Mouse (Mus musculus) thymus, postnatal 4 days (tissue): Measurements from ENCODE around the gene Gm20458.
A peak's percentile ranks its signal among the peaks of the same experiment; 100 is the strongest.

Experiments used
- DNase-seq: peaks from one replicate; pipeline ENCODE4 v3.0.0; 2021

Gene Gm20458

DNA sequence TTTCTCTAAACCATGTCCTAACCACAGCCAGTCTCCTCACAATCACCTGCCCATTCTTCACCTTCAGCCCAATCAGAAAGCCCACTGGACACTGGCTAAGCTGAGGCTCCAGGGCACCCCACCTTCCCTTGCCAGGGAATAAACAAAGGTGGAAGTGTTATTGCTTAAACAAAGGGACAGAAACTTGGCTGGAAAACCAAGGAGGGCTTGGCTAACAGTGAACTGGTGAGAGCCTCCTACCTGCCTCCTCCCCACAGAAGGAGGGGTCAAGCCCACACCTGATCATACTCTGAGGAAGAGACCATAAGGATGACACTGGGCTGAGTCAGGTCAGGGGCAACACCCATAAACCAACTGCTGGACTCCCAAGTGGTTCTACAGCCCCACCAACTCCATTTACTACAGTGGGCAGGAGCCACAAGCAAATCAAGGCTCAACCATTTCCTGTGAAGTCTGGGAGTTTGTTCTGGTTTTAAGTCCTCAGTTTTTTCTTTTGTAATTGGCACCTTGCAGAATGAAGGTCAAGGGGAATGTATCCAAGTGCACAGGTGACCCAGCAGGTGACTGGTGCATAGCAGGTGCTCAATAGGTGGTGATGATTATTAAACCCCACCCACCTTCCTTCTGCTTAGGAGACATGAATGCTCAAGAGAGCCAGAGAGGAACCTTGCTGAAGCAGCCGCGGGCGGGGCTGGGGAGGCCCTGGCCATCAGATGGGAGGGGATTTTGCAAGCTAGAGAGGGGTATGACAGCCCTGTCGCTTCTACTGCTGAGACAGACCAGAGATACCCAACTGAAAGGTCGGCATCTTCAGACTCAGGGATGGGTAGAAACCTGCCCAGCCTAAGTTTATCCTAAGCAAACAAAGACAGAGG is 25.3 kb upstream of the Gm20458 start:
- DNase-seq = no peak

DNA sequence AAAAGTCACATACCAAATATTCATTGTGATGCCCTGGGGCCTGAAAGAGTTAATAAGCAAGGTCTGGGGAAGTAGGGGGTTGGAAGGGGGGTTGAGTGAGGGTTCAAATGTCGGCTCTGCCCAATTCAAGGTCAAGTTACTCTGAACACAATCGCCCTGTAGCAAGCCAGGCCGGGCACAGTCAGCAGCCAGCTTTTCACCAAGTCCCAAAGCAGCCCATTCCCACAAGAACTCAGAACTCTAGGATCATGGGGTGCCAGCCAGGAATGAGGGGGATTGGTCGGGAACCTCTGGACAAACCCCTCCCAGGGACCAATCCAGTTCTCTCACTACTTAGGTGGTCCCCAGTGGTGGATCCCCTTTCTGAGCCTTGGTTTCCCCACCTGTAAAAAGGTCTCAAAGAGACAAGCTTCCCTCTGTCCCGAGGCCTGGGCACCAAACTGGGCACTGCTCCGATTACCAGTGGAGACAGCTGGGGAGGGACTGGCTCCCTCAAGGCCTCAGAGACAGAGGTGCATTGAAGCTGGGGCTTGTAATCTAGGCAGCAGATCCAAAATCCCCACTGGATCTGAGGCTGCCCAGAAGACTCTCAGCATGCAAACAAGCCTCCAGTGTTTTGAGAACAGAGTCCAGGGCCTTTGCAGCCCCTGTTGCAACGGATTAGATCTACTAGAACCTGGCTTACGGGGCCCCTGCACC is 24.4 kb upstream of the Gm20458 start:
- DNase-seq = no peak

DNA sequence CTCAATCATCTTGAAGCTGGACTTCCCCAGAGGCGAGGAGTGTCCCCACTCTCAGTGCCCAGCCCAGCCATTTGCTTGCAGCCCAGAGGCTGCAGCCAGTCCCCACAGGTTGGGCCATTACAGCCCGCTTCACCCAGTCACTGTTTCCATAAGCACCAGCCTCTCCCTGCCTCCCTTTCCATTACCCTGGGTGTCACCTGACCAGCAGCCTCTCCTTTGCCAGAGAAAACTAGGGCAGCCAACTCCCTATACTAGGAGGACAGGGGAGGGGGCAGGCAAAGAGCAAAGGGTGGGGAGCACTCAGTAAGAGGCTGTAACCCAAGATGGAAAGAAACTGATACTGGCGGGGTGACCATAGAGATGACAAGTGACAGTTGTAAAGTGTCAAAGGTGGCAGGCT is 23.8 kb upstream of the Gm20458 start:
- DNase-seq = no peak

DNA sequence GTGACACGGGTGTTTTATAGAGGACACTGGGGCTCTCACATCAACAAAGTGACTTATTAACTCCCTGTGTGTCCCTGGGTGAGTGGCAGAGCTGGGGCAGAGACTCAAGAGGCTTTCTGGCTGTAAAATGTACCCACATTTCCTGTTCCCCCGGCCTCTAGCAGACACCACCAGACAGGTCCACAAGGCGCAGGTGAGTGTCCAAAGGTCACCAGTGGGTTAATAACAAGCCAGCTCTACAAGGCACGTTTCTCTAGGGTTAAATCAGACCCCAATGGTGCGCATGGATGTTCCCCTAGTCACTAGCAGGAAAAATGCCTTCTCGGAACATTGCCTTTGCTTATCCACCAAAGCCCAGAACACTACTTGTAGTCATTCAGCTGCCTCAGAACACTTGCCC is 23.1 kb upstream of the Gm20458 start:
- DNase-seq = no peak

DNA sequence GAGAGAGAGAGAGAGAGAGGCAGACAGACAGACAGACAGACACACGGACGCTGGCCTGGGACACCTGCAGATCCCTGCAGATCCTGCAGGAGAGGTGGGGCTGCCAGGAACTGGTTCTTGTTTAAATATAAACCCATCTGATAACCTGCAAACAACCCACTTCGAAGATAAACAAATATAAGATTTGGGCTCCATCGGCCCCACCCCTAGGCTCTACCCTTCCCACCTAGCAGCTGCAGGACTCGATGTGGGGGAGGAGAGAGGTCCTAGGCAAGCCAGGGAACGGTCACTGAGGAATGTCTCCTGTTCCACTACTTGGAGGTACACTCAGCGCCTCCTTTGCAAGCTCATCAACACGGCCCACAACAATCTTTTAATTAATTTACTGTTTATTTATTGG is 22.5 kb upstream of the Gm20458 start:
- no peak for DNase-seq

DNA sequence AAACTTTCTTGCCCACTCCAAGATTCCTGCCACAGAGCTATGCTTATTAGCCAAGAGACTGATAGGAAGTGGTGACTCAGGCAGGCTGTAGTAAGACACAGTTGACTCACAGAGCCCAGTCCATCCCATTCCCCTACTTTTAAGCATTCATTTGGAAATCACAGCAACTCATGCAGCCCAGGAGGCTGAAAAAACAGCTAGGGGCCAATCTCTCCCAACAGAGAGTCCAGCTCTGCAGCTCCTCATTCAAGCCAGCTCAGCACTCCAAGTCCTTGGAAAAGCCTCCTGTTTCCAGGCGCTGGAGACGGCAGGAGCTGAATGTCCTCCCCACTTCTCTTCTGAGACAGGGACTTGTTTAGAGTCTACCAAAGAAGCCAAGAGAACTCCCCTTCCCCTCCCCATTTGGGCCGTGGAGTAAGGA is 21.8 kb upstream of the Gm20458 start:
- DNase-seq = no peak

DNA sequence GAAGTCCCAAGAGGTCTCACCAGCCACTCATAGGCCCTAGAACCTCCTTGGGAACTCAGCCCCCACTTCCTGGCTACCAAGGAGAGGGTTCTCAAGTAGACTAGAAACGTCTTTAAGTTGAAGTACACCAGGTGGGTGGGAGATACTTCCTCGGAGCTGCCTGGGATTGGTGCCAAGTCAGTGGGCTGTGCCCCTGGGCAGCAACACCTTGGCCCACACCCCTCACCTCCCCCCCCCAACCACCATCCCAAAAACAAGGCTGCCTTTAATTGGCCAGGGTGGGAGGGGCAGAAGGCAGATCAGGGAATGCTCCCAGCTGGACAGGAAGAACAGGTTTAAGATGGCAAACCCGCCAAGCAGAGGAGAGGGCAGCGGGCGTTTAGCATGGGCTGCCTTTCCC is 20.5 kb upstream of the Gm20458 start:
- no peak for DNase-seq

DNA sequence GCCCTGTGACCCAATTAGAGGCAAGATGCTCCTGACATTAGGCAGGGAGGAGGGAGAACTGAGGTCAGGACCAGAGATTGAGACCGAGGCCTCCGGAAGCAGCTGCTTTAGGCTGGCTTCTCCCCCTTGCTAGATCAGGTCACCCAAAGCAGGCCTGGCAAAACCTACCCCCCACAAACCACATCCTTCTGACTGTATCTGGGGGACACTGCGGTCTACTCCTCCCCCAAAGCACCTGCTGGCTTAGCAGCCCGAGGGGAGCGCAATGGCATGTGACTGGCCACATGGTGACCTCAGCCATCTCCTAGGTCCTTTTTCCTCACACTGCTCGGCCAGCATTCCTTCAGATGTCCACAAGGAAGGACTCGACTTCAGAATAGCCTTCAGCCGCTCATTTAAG is 19.6 kb upstream of the Gm20458 start:
- DNase-seq = peak; percentile 50

DNA sequence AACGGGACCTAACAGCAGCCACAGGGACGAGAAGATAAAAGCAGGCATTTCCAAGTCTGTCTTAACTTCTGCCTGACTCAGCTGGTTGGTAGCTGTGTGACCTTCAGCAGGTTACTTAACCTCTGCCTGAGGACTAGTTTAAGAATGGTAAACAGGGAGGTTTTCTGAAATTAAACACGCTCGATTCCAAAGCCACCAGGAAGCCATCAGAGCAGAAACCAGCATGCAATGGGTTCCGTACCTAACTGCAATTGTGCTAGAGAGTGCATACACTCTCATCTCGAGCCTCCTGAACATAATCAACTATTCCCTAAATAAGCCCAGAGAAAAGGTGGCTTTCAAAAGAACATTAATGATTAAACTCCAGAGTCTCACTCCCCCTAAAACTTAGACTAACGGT is 19.0 kb upstream of the Gm20458 start:
- no peak for DNase-seq

DNA sequence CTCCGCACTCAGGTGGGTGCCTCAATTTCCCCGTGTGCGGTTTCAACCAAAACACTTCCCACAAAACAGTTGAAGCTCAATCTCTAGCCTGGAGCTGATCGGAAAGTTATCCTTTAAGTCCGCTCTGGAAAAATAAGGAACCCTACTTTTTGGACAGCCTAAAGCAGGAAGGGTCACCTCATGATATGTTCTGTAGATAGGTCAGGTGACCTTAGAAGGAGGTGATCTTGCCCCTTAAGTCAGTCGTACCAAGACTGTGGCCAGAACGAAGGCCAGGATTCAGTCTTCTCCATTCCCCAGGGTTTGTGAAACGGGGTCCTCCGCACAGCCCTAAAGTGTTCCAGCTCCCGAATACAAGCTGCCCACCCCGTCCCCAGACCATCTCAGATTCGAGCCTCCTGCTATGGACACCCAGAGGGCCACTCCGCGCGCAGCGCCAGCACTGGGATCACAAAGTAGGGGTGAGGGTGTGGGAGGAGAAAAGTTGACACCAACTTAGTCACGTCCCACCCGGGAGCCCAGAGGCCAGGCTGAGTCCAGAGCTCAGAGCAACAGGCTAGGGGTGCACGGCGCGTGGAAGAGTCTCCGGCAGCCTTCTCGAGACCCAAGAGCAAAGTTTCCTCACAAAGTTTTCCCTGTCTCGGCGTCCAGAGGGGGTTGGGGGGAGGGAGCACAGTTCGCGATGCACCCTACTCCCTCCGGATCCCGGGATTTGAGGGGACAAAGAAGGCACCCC is 18.3 kb upstream of the Gm20458 start:
- DNase-seq = peak; percentile 25

DNA sequence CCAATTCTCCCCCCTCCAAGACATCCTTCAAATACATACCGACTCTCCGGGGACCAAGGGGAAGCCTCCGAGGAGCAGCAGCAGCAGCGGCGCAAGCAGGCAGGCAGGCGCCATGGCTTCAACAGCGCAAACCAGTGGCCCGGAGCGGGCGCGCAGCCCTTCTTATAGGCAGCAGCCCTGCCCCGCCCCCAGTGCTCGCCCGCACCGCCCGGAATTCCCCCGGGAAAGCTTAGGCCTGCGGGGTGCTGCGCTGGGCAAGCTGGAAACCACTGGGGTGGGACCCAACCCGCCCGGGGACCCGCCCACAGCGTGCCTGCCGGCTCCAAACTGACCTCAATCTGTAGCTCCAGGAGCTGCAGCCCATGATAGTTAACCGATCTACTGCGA is 17.7 kb upstream of the Gm20458 start:
- DNase-seq = peak; percentile 72

DNA sequence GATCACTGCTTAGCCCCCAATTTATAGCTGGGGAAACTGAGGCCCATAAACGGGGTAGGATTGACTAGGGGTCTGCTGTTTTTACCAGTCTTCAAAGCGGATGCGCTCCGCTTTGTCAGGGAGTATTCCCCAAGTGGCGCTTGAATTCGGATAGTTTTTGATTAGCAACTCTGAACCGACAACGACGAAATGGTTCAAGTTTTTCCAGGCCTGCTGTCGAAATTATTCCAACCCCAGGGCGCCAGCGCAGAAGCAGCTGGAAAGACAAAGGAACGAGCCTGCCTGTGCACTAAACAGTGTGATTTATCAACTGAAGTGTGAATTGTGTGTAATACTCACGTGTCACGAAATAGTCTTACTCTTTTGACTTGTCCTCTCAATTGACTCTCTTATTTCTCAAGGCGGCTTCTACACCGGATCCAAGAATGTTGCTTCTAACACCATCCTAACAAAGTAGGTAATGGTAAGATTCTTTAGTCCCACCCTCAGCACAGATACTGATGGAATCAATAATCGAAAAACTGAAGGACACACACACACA is 17.2 kb upstream of the Gm20458 start, which contains the start of gene Sdc4:
TSS of gene Sdc4 (minus strand) at position 428 of the 541 bp plus-strand sequence.
- DNase-seq = no peak

DNA sequence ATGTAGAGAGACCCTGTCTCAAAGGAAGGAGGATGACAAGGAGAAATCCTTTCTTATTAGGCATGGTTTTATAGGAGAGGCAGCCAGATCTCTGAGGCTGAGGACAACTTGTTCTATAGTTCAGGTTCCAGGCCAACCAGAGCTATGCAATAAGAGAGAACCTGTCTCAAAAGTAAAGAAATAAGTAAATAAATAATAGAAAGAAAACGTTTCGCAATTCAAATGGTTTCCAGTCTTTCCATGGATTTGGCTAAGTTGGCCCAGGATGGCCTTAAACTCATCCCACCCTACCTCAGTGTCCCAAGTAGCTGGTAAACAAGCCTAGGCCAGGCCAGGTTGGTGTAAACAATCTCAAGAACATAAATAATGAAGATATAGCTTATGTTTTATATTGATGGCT is 16.1 kb upstream of the Gm20458 start:
- no peak for DNase-seq

DNA sequence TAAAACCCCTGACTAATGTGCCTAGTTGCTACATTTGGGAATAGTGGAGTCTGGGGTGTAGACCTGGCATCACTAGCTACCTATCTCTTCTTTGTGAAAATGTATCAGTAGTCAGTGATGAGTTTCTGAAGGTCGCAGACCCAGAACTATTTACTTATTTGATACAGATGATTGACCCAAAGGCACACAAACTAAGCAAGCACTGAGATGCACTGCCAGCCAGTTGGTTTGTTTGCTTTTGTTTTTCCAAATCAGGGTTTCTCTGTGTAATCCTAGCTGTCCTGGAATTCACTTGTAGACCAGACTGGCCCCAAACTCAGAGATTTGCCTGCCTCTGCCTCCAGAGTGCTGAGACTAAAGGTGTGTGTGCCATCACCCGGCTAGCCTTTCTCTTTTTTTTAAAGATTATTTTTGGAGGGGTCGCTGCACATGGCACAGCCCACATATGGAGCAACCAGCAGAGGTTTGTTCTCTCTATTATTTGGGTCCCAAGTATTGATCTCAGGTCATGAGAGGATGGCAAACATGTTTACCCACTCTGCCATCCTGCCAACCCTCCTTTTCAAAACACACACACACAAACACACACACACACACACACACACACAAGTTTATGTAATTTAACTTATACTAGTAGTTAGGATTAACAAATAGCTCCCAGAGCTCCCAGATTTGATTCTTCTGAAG is 15.2 kb upstream of the Gm20458 start:
- no peak for DNase-seq

DNA sequence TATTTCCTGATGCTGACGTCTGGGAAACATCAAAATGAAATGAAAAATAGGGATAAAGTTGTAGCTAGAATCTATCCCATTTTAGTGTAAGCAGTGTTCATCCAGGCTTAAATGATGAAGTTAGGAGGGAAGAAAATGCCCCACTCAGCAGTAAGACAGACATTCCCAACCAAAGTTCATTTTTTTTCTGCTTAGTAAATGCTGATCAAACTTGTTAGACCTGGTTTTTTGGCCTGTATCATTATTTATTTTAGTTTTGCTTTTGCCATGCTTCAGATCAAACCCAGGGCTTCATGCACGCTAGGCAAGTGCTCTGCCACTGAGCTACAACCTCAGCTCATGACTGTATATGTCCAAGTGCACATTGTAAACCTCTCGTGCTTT is 14.7 kb upstream of the Gm20458 start:
- DNase-seq = no peak

DNA sequence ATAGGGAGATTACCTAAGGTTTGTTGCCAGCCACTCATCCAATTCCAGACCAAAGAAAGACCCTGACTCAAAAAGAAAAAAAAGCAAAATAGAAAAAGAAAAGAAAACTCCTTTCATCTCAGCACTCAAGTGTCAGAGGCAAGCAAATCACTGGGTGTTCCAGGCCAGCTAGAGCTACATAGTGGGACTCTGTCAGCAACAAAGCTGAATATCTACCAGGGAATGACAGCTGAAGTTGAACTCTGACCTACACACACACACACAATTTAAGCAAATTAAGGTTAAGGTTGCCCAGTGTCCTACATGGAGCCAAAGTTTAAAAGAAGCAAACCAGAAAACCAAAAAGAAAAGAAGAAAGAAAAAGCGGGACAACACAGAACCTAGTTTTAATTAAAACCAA is 12.6 kb upstream of the Gm20458 start:
- DNase-seq = no peak

DNA sequence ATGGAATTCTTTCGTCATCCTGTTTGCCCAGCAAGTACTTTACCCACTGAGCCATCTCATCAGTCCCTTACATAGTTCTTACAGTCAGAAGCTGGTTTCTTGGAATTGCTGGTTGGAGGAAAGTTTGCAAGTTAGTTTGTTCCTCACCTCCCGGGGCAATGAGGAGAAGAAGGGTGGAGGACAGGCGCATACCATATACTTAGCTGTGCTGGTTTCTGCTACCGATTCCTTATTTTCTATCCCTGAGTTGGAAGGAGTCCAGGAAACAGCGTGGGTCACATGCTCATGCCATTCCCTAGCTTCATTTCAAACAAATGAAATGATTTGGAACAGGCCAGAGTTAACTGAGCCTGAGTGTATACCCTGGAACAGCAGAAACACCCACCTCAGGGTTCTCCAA is 11.8 kb upstream of the Gm20458 start:
- DNase-seq = no peak

DNA sequence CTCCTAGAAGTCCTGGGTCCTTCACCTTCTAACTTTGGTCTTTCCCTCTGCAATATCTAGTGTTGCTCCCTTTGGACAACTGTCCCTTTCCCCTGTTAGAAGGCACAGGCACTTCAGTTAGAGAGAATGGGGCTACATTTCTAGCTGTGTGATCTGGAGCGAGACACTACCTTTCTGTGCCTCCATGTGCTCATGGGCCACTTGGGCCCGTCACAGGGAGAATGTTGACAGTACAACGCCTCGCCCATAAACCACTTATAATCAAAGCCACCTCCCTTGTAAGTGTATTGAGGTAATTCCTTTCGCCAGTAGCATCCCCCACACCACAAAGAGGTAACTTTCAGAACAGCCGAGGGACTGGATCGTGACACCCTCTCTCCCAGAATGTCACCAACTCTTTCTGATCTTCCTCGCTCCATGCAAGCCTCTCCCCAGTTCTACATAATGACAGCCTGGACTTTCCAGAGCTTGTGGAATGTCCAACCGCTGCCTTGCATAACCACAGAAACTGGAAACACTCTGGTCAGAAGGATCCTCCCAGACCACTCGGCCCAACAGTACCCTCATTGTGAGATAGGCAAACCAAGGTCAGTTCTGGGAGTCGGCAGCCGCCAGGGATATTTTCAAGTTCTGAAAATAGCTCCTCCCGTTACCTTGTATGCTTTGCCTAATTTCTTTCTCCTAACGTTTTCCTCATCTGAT is 11.3 kb upstream of the Gm20458 start:
- no peak for DNase-seq

DNA sequence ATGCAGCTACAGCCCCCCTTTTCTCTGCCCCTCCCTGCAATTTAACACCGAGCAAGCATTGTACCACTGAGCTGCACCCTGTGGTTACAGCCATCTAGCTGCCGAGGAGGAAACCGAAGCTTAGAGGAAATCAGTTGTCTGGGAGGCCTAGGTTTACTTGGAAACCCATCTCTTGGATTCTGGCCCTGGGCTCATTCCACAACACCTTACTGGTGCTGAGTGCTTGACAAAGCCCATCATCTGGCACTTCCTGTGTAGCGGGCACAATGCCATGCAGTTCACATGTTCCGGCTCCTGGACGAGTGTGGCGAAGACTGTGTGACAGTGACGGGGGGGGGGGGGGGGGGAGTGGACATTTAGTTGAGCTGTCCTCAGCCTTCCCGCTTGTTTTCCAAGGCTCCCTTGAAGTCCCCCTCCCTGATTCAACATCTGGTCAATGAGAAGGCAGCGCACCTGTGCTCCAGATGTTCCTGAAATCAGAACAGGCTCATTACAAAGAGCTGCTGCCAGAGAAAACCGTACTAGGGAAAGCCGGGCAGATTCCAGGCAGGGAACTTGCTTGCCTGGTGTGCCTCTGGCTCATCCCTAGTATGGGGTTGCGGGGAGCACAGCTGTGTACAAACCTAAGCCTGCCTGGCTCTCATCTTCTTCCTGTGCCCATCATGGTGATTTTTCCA is 8.6 kb upstream of the Gm20458 start:
- no peak for DNase-seq

DNA sequence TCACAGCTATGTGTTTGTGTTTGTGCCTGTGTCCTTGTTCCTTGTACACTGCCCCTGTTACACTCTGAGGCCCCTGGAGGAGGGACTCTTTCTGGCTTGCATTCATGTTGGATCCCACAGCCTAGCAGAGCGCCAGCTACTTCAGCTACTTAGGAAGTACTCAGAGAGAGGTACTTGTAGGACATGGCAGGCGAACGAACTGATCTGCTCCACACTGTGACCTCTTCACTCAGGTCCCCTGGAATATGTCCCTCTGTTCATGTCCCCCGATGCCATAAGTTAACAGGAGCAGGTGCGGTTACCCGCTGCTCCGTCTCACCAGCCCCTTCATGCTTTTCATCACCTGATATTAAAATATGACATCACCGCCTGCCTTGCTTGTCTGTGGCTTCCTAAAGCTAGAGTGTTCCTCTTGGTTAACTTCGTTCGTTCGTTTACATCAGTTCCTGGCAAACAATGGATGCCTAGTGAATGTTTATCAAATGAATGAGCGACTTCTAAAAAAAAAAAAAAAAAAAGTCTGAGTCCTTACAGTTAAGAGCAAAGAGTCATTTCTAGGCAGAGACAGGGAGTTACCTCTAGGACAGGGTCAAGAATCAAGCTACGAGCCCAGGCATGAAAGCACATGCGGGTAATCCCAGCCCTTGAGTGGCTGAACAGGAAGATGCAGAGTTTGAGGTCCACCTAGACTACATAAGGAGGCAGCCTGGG is 7.6 kb upstream of the Gm20458 start:
- DNase-seq = no peak
